In genomic region chr15:79609226-79609625, GRCm38 (mm10) we compare ENCODE assay signal across 12 mouse cellular contexts. TPM values are rescaled to one million over a fixed set of nuclear protein-coding genes. Genes with fewer than 3 reads are reported as not detected.
"Had no signal": no experiment of that assay in that cellular context is flagged by ENCODE, and none has a peak within 500 bp of the region (broad histone marks: within the 10 kb centered on the region; RNA-seq: fewer than 3 reads in every experiment).

No protein-coding gene starts in this region.

- DNase-seq: retina, postnatal 1 day; right cerebral cortex, adult 18-20 months; right cerebral cortex, postnatal 14 days; right cerebral cortex, postnatal 25 days; right cerebral cortex, postnatal 4 days; spleen, adult 18-20 months; thymus, adult 18-20 months; thymus, adult 2 months; thymus, postnatal 25 days; thymus, postnatal 36 days; thymus, postnatal 4 days had no signal

RNA-seq across cellular contexts. Expression of gene Dmc1, which starts 4.3 kb away (rescaled TPM):
- total RNA-seq: neutrophil, adult 5-6 weeks had no signal
